Mouse (Mus musculus) cerebellum, adult 11 months (tissue): ENCODE results near the gene Fam168a.
"Not testable (repeated sequence)": the region's sequence is repeated elsewhere in the genome, so short reads cannot be mapped to it uniquely, and the experiment has no call there.

ENCODE experiments used
- DNase-seq: peaks from one replicate; pipeline ENCODE4 v3.0.0; 2022

Fam168a gene

GRCm38 (mm10) chr7:100706883-100707480 is 547 bp downstream of the Fam168a start:
- DNase-seq = peak; percentile 36

GRCm38 (mm10) chr7:100718741-100719140 is 12.3 kb downstream of the Fam168a start:
- DNase-seq = no peak

- no peak for DNase-seq
These were observed 15.8 kb downstream of the Fam168a start for GRCm38 (mm10) chr7:100722268-100722667.

GRCm38 (mm10) chr7:100723453-100724294 is 17.2 kb downstream of the Fam168a start:
- DNase-seq = no peak

- no peak for DNase-seq
These were observed 21.2 kb downstream of the Fam168a start for GRCm38 (mm10) chr7:100727538-100728085.

GRCm38 (mm10) chr7:100729778-100730177 is 23.3 kb downstream of the Fam168a start:
- no peak for DNase-seq

GRCm38 (mm10) chr7:100732341-100733050 is 26.1 kb downstream of the Fam168a start:
- DNase-seq = no peak

GRCm38 (mm10) chr7:100733051-100733813 is 26.8 kb downstream of the Fam168a start:
- peak; percentile 24 for DNase-seq

- DNase-seq = no peak
These were observed 27.8 kb downstream of the Fam168a start for GRCm38 (mm10) chr7:100734201-100734600.

- not testable (repeated sequence) for DNase-seq
These were observed 28.5 kb downstream of the Fam168a start for GRCm38 (mm10) chr7:100734905-100735304.

- DNase-seq = no peak
These were observed 29.7 kb downstream of the Fam168a start for GRCm38 (mm10) chr7:100736131-100736530.

GRCm38 (mm10) chr7:100744372-100744771 is 37.9 kb downstream of the Fam168a start:
- DNase-seq = no peak

GRCm38 (mm10) chr7:100750101-100750500 is 43.7 kb downstream of the Fam168a start:
- DNase-seq = no peak

GRCm38 (mm10) chr7:100758718-100759117 is 52.3 kb downstream of the Fam168a start:
- peak; percentile 62 for DNase-seq

GRCm38 (mm10) chr7:100762726-100763125 is 56.3 kb downstream of the Fam168a start:
- peak; percentile 57 for DNase-seq

GRCm38 (mm10) chr7:100767568-100767967 is 61.1 kb downstream of the Fam168a start:
- no peak for DNase-seq

GRCm38 (mm10) chr7:100768009-100768408 is 61.6 kb downstream of the Fam168a start:
- no peak for DNase-seq

GRCm38 (mm10) chr7:100769534-100770083 is 63.2 kb downstream of the Fam168a start:
- no peak for DNase-seq

- DNase-seq = no peak
These were observed 64.4 kb downstream of the Fam168a start for GRCm38 (mm10) chr7:100770669-100771341.

- no peak for DNase-seq
These were observed 67.8 kb downstream of the Fam168a start for GRCm38 (mm10) chr7:100774189-100774588.

- DNase-seq = no peak
These were observed 69.4 kb downstream of the Fam168a start for GRCm38 (mm10) chr7:100775810-100776209.

- no peak for DNase-seq
These were observed 73.8 kb downstream of the Fam168a start for GRCm38 (mm10) chr7:100780192-100780591.
